Mouse (Mus musculus): ENCODE data around the gene Tle6.
"Not testable (repeated sequence)": the region's sequence is repeated elsewhere in the genome, so short reads cannot be mapped to it uniquely, and the experiment has no call there.

Tle6 gene

GRCm38 (mm10) chr10:81600738-81601203, at the start of gene Tle6:
Gene Tle6 (minus strand): TSS chr10:81601073.
- DNase-seq = peak; percentile 95

- peak; percentile 83 to 90 for DNase-seq
Observed at GRCm38 (mm10) chr10:81648803-81649775, 48.2 kb upstream of the Tle6 start, which contains the start of gene Gm10778. Gene Gm10778 (plus strand): TSS chr10:81649059.

- peak; percentile 40 to 51 for DNase-seq
Observed at GRCm38 (mm10) chr10:81646015-81646555, 45.2 kb upstream of the Tle6 start.

- no peak for DNase-seq
Observed at GRCm38 (mm10) chr10:81645391-81645790, 44.5 kb upstream of the Tle6 start.

- no peak for DNase-seq
Observed at GRCm38 (mm10) chr10:81644716-81645115, 43.8 kb upstream of the Tle6 start.

- DNase-seq = no peak
Observed at GRCm38 (mm10) chr10:81644162-81644561, 43.3 kb upstream of the Tle6 start.

- peak; percentile 96 to 97 for DNase-seq
Observed at GRCm38 (mm10) chr10:81643449-81644055, 42.7 kb upstream of the Tle6 start.

- DNase-seq = no peak
Observed at GRCm38 (mm10) chr10:81642648-81643448, 42.0 kb upstream of the Tle6 start.

GRCm38 (mm10) chr10:81641978-81642647, 41.2 kb upstream of the Tle6 start:
- DNase-seq = no peak

- DNase-seq = no peak
Observed at GRCm38 (mm10) chr10:81641566-81641965, 40.7 kb upstream of the Tle6 start.

GRCm38 (mm10) chr10:81640825-81641224, 40.0 kb upstream of the Tle6 start:
- not testable (repeated sequence) for DNase-seq

- DNase-seq = no peak
Observed at GRCm38 (mm10) chr10:81638101-81638500, 37.2 kb upstream of the Tle6 start.

GRCm38 (mm10) chr10:81636338-81636737, 35.5 kb upstream of the Tle6 start:
- DNase-seq = no peak

- DNase-seq = peak; percentile 86 to 89
Observed at GRCm38 (mm10) chr10:81633253-81634099, 32.6 kb upstream of the Tle6 start.

GRCm38 (mm10) chr10:81628390-81628789, 27.5 kb upstream of the Tle6 start, which contains the start of gene Ankrd24:
Gene Ankrd24 (plus strand): TSS chr10:81628540.
- DNase-seq = no peak

- DNase-seq = peak in 1 of 2 experiments; percentile 27
Observed at GRCm38 (mm10) chr10:81627836-81628220, 27.0 kb upstream of the Tle6 start.

- peak; percentile 92 to 96 for DNase-seq
Observed at GRCm38 (mm10) chr10:81626994-81627835, 26.3 kb upstream of the Tle6 start, which contains the start of gene Sirt6. Gene Sirt6 (minus strand): TSS chr10:81627797.

GRCm38 (mm10) chr10:81626101-81626993, 25.5 kb upstream of the Tle6 start:
- no peak for DNase-seq

- no peak for DNase-seq
Observed at GRCm38 (mm10) chr10:81623441-81623840, 22.6 kb upstream of the Tle6 start.

All from kidney, adult 8-10 months (tissue).